Mouse (Mus musculus) erythroid progenitor cell, adult 5-6 weeks (primary cell): Measurements from ENCODE around the gene Pou4f1. TPM values are rescaled to one million over a fixed set of nuclear protein-coding genes. Genes with fewer than 3 reads are reported as not detected.
"Not testable (repeated sequence)": the region's sequence is repeated elsewhere in the genome, so short reads cannot be mapped to it uniquely, and the experiment has no call there.

ENCODE experiments used
- ATAC-seq: replicated peaks from 2 replicates; pipeline ENCODE4 v1.8.0; 2016; ENCODE audit warnings: moderate number of reproducible peaks, mild to moderate bottlenecking, moderate TSS enrichment, inconsistent platforms; ENCODE audit not compliant: poor library complexity, low FRiP score, severe bottlenecking
- total RNA-seq, 2 experiments: library from RNA; stranded (forward) in 1 of 2; stranded (reverse) in 1 of 2; fragments of 150-400 nt in 1 of 2; fragments of 186-747, 209-891 nt in 1 of 2; gene quantifications; 2 replicates each; pipeline versions ENCODE4 v1.2.3 to v1.2.4; 2015 to 2017; ENCODE audit warnings: low replicate concordance in 2 of 2

The Pou4f1 gene
- total RNA-seq (2015; ENCODE audit: low replicate concordance) = not detected in 2 replicates
- total RNA-seq (2017; ENCODE audit: low replicate concordance) = not detected in 2 replicates

GRCm38 (mm10) chr14:104467966-104468622 lies at the start of gene Pou4f1:
Gene Pou4f1, minus strand, starts transcription at chr14:104467999.
- no peak for ATAC-seq

- ATAC-seq = no peak
These were observed 43.9 kb upstream of the Pou4f1 start for GRCm38 (mm10) chr14:104511664-104512063.

DNA sequence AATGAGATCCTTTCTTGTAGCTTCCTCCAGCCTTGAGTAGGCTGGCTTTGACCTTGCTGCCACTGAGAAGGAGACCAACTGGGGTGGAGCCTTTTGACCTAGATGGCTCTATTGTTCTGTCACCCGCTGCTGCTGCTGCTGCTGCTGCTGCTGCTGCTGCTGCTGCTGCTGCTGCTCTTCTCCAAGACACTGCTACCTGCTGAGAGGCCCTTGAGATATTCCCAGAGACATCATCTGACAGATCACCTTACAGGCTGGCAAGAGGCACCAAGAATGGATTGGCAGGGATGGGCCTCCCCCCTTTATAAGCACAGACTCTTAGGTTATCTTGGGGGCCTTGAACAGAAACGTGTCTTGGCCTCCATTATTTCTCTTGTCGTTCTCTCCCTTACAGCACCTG lies 35.0 kb upstream of the Pou4f1 start:
- ATAC-seq = not testable (repeated sequence)

DNA sequence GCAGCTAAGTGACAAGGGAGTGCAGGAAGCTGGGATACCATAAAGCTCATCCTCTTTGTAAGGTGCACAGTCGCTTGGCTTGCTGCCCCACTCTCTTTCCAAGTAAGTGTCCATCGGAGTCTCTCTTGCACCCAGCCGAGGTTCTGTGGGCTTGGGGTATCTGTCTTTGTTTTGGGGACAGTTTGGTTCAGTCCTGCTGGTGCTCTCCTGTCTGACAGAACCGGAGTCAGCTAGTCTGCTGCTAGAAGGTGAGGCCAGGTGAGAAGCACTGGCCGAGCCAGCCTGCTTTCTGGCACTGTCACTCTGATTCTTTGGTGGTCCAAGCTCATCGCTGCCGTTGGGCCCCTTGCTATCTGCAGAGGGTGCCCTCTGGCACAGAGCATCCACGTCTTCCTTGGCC lies 12.0 kb upstream of the Pou4f1 start:
- ATAC-seq = no peak

DNA sequence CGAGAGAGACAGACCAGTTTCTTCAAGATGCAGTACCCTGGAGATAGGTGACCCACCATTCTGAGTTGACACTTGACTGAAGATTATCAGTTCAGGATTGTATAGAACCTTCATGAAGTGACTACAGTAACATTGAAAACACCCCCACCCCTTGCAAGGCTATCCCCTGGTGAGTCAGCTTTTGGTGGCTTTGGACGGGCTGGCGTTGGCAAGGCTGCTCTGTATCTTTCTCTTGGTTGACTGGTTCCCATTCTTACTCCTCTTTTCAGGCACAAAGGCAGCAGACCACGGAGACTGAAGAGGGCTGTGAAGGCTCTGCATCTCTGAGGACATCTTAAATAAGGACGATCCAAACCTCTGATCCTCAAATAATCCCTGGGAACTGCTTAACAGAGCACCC lies 10.8 kb upstream of the Pou4f1 start:
- ATAC-seq = no peak

DNA sequence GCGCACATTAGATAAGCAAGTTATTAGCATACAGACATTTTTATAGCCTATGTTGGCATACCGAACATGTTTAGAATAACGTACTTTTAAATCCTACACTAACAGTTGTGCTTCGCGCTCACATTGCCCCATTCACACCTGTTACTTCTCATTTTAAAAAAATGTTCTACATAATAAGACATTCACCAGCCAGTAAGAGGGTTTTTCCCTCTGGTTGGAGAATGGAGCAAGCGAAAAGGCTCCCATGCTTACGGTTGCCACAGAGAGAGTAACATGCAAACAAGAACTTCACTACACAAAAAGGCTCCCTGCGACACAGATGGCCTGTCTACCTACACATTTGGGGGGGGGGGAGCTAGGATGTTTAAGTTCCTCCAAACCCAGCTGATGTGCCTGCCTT lies 9.8 kb upstream of the Pou4f1 start:
- no peak for ATAC-seq

DNA sequence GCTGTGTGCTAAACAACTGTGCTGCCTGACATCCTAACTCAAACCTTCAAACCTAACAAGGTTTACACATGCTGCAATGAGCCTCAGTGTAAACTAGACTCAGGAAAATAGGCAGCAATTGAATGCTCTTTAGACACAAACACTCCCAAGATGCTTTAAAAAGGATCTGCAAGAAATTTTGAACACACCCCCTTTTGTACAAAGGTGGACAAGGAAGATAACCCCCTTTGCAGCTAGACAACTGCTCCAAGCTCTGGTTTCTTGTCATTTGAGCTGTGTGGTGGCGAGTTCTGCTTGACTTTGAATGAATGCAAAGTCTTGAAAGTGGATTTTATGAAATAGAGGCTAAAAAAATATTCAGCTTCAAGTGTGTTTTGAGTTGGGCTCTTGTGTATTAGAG lies 7.6 kb upstream of the Pou4f1 start:
- no peak for ATAC-seq

- ATAC-seq = no peak
These were observed 798 bp upstream of the Pou4f1 start for GRCm38 (mm10) chr14:104468623-104468970.

GRCm38 (mm10) chr14:104467133-104467965 lies 450 bp downstream of the Pou4f1 start:
- ATAC-seq = no peak

DNA sequence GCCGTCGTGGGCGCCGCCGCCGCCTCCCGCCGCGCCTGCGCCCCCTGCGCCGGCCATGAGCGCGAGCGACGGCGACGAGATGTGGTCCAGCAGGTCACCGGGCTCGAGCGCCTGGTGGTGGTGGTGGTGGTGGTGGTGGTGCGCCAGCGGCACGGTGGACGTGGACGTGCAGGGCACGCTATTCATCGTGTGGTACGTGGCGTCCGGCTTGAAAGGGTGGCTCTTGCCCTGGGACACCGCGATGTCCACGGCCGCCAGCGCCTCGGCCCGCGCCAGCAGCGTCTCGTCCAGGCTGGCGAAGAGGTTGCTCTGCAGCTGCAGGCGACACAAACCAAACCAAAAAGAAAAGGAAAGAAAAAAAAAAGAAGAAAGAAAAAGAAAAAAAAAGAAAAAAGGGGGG lies 1.2 kb downstream of the Pou4f1 start:
- ATAC-seq = no peak

- ATAC-seq = no peak
These were observed 2.1 kb downstream of the Pou4f1 start for GRCm38 (mm10) chr14:104465483-104466235.

- no peak for ATAC-seq
These were observed 3.0 kb downstream of the Pou4f1 start for GRCm38 (mm10) chr14:104464841-104465240.

DNA sequence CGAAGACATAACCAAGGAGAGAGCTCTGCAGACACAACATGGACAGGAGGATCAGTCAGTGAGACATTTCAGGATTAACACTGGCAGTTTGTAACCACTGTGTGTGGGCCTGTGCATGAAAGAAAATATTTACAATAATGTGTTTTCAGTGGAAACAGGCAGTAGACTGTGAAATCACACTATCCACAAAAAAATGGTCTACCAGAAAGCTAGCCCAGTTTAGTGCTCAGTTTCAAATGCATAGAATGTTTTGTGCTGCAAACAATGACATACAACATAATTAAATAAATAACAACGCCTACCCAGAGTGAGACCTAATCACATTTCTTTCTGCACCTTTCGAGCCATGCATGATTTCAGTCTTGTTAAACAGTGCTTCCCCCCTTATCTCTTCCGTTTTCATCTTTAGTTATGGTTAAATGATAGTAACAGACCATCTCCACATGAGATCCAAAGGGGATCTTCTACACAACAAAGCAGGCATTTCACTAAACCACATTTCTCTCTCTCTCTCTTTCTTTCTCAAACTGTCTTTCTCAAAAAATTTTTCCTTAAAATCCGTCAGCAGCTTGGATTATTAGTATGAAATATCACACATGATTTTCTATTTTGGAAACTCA lies 4.1 kb downstream of the Pou4f1 start:
- no peak for ATAC-seq

- ATAC-seq = no peak
These were observed 6.2 kb downstream of the Pou4f1 start for GRCm38 (mm10) chr14:104461286-104462240.

GRCm38 (mm10) chr14:104460325-104461285 lies 7.2 kb downstream of the Pou4f1 start:
- no peak for ATAC-seq

GRCm38 (mm10) chr14:104459513-104460111 lies 8.2 kb downstream of the Pou4f1 start:
- no peak for ATAC-seq

DNA sequence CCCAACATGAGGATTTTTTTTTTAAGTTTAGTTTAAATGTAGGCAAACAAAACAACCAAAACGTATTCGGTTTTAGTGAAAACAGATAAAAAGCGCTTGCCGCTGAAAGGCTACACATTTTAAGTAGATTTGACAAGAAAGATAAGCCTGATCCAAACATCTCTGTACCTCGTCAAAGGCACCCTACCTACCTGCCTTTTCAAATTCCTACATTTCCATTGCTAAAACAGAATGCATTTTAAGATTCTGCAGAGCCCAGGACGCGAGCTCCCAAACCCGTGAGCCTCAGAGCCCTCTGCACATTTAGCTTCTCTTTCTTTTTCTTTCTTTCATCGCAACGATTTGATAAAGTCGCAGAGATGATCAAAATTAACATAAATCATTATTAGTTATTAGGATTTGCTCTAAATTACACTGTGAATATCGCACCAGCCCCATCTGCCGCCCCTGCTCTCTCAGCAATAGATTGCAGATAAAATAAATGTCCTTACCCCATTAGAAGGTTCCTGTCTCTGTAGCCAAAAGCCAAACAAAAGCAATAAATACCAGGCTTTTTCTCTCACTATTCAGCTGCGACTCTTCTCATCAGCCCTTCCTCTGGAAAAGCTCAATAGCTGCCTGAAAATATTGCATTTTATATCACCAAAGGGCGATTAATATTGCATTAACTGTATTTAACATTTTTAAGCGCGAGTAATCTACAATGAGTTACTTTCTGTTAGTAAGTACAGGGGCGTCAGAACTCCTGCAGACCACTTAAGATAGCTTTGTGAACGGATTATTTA lies 8.9 kb downstream of the Pou4f1 start:
- ATAC-seq = no peak
